Mouse (Mus musculus) gastrocnemius, postnatal 10 days (tissue): ENCODE data around the gene Trim40. TPM values are rescaled to one million over a fixed set of nuclear protein-coding genes. Genes with fewer than 3 reads are reported as not detected.
"Not testable (repeated sequence)": the region's sequence is repeated elsewhere in the genome, so short reads cannot be mapped to it uniquely, and the experiment has no call there.

Experiments
- DNase-seq: peaks from one replicate; pipeline ENCODE4 v3.0.0; 2021; ENCODE audit warnings: mixed read lengths
- total RNA-seq, 2 experiments: library from RNA; stranded (reverse); gene quantifications; 2 replicates each; pipeline ENCODE4 v1.2.3; 2021

The Trim40 gene
- total RNA-seq, 2 experiments from 2014 or later, result not detected

- peak; percentile 24 for DNase-seq
These were observed 2.4 kb upstream of the Trim40 start for GRCm38 (mm10) chr17:36892362-36892761.

- not testable (repeated sequence) for DNase-seq
These were observed 1.6 kb upstream of the Trim40 start for GRCm38 (mm10) chr17:36891496-36891895.

- DNase-seq, result no peak
These were observed 4.7 kb downstream of the Trim40 start for GRCm38 (mm10) chr17:36885132-36885790.

- no peak for DNase-seq
These were observed 6.6 kb downstream of the Trim40 start for GRCm38 (mm10) chr17:36883350-36883749.

GRCm38 (mm10) chr17:36874636-36875035 is 15.3 kb downstream of the Trim40 start:
- no peak for DNase-seq

GRCm38 (mm10) chr17:36869955-36870810 is 19.7 kb downstream of the Trim40 start:
- DNase-seq, result peak; percentile 46

- DNase-seq, result no peak
These were observed 20.5 kb downstream of the Trim40 start, which contains the start of gene Trim10 for GRCm38 (mm10) chr17:36869284-36869954. Trim10 (plus strand) TSS chr17:36869574.

GRCm38 (mm10) chr17:36868836-36869235 is 21.1 kb downstream of the Trim40 start:
- no peak for DNase-seq

GRCm38 (mm10) chr17:36866719-36867527 is 23.0 kb downstream of the Trim40 start, which contains the start of gene Trim15:
Trim15 (minus strand) TSS chr17:36867210.
- no peak for DNase-seq

GRCm38 (mm10) chr17:36861680-36862079 is 28.2 kb downstream of the Trim40 start:
- DNase-seq, result no peak

- no peak for DNase-seq
These were observed 31.7 kb downstream of the Trim40 start for GRCm38 (mm10) chr17:36858181-36858580.

- no peak for DNase-seq
These were observed 33.7 kb downstream of the Trim40 start for GRCm38 (mm10) chr17:36856236-36856635.

GRCm38 (mm10) chr17:36855484-36855883 is 34.4 kb downstream of the Trim40 start:
- DNase-seq, result no peak

GRCm38 (mm10) chr17:36851627-36852026 is 38.3 kb downstream of the Trim40 start:
- DNase-seq, result no peak

- DNase-seq, result no peak
These were observed 38.7 kb downstream of the Trim40 start for GRCm38 (mm10) chr17:36851200-36851599.

GRCm38 (mm10) chr17:36849992-36850391 is 39.9 kb downstream of the Trim40 start:
- DNase-seq, result no peak

GRCm38 (mm10) chr17:36848911-36849310 is 41.0 kb downstream of the Trim40 start:
- no peak for DNase-seq

- DNase-seq, result no peak
These were observed 45.2 kb downstream of the Trim40 start for GRCm38 (mm10) chr17:36844725-36845124.

GRCm38 (mm10) chr17:36844286-36844719 is 45.6 kb downstream of the Trim40 start:
- DNase-seq, result no peak

GRCm38 (mm10) chr17:36843696-36844095 is 46.2 kb downstream of the Trim40 start:
- DNase-seq, result no peak

GRCm38 (mm10) chr17:36840961-36841445 is 48.9 kb downstream of the Trim40 start:
- DNase-seq, result no peak

GRCm38 (mm10) chr17:36839931-36840330 is 50.0 kb downstream of the Trim40 start:
- no peak for DNase-seq
